Mouse (Mus musculus): ENCODE data around the gene Sfxn5.

- no peak for TF ChIP-seq CTCF (IDR thresholded peaks at IDR 0.05; ENCODE audit: extremely low read depth, insufficient read depth, low read length)
- TF ChIP-seq POLR2A (IDR thresholded peaks at IDR 0.05; ENCODE audit: extremely low read depth, insufficient read depth, low read length): no peak
These were observed 16.9 kb upstream of the Sfxn5 start for GRCm38 (mm10) chr6:85350157-85350556.

All from cortical plate, adult 2 months (tissue).